Mouse (Mus musculus) hindbrain, embryonic 16.5 days (tissue): ENCODE results near the gene 4933425L06Rik. TPM values are rescaled to one million over a fixed set of nuclear protein-coding genes. Genes with fewer than 3 reads are reported as not detected.

Experiments
- ATAC-seq: fragments of 200-750 bp; cut with Nextera tagmentation; 2 replicates; pipeline ENCODE4 v1.8.0; 2017; ENCODE audit warnings: moderate TSS enrichment, moderate library complexity
- H3K27ac ChIP-seq: fragments of 300-500 bp; sonication (generic); 2 replicates; pipeline ENCODE4 v1.5.1; 2014; ENCODE audit warnings: low read depth, mild to moderate bottlenecking, control low read depth, low read length, moderate library complexity
- H3K27me3 ChIP-seq: fragments of 300-500 bp; sonication (generic); replicated peaks from 2 replicates; pipeline ENCODE4 v1.6.1; 2014; ENCODE audit warnings: low read length; ENCODE audit not compliant: control insufficient read depth, insufficient read depth
- H3K36me3 ChIP-seq: fragments of 300-500 bp; sonication (generic); 2 replicates; pipeline ENCODE4 v1.6.1; 2014; ENCODE audit warnings: mild to moderate bottlenecking, low read length, moderate library complexity, mixed read lengths; ENCODE audit not compliant: control insufficient read depth, insufficient read depth
- H3K4me1 ChIP-seq: fragments of 300-500 bp; sonication (generic); 2 replicates; pipeline ENCODE4 v1.6.1; 2014; ENCODE audit warnings: low read depth, low read length; ENCODE audit not compliant: control insufficient read depth, insufficient read depth
- H3K4me2 ChIP-seq: fragments of 300-500 bp; sonication (generic); 2 replicates; pipeline ENCODE4 v1.6.1; 2014; ENCODE audit warnings: mild to moderate bottlenecking, low read length, control low read depth, moderate library complexity
- H3K4me3 ChIP-seq: fragments of 300-500 bp; sonication (generic); 2 replicates; pipeline ENCODE4 v1.5.1; 2014; ENCODE audit warnings: mild to moderate bottlenecking, low read length, control low read depth, moderate library complexity
- H3K9ac ChIP-seq: fragments of 300-500 bp; sonication (generic); 2 replicates; pipeline ENCODE4 v1.6.1; 2014; ENCODE audit warnings: low read depth, mild to moderate bottlenecking, control low read depth, low read length, moderate library complexity
- H3K9me3 ChIP-seq: fragments of 300-500 bp; sonication (generic); 2 replicates; pipeline ENCODE4 v1.6.1; 2014; ENCODE audit warnings: mild to moderate bottlenecking, low read length, moderate library complexity; ENCODE audit not compliant: control insufficient read depth
- WGBS: fragments of 180-500 bp; shearing (Covaris S2); extraction: QIAGEN DNeasy Blood & Tissue Kit; methylation state at CpG from one replicate; pipeline ENCODE4 v1.1.7; 2014; 5-methylcytosine and 5-hydroxymethylcytosine counted together
- polyA plus RNA-seq: library from polyadenylated mRNA; unstranded; fragments of >200 nt; fragmentation: Nextera tagmentation; extraction: Ambion mirVana; gene quantifications from 2 replicates; pipeline ENCODE4 v1.2.1, GENCODE M21; 2015

Gene 4933425L06Rik
- polyA plus RNA-seq: 0.06 TPM in 1 of 2 replicates, not detected in the other

DNA sequence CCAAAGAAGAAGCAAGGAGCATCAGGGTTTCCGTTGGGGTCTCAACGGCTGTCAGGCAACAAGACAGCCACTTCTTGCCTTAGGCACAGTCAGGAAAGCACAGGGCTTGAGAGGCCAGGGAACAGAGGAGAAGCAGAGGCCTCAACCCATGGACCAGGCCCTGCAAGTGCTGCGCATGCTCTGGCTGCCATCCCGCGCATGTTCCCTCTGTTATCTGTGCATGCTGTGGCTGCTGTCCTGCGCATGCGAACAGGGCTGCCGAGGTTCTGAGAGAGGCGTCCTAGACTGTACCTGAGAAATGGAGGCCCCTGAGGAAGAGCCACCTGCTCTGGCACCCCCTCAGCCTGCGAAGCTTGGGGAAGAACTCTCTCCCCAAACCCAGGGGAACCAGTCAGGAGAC, at the start of gene 4933425L06Rik:
4933425L06Rik (plus strand) TSS at position 261 of the 400 bp plus-strand sequence.
- Histone ChIP-seq H3K9me3 (no peaks in the 10 kb centered on the region), H3K36me3 (no peaks in the 10 kb centered on the region), H3K9ac (no peak within 1 kb of the TSS), H3K4me1 (no peaks in the 10 kb centered on the region), H3K4me2 (no peak within 1 kb of the TSS), H3K4me3 (no peak within 1 kb of the TSS), H3K27me3 (no peaks in the 10 kb centered on the region), H3K27ac (no peak within 1 kb of the TSS)
- ATAC-seq: no peak
- WGBS: 93% methylated on average over 10 of the region's 10 CpGs

DNA sequence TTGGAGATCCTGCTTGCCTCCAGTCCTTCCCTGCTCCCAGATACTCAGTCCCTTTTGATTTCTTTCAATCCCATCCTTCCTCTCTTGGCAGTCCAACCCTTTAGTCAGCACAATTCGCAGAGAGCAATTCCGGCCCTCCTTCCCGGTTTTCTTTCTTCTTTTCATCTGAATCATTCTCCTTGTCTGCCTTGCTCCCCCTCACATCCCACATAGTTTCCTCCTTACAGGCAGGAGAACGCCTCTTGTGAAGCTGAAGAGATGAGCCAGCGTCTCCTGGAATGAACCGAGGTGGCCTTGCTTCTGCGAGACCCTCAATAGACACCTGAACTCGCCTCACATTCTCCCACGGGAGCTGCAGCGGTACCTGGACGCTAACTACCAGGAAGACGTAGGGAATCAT, 44.1 kb upstream of the 4933425L06Rik start:
- WGBS: 85% methylated on average over 12 of the region's 12 CpGs
- Histone ChIP-seq H3K9me3 (no peaks in the 10 kb centered on the region), H3K27ac (no peak overlapping the region), H3K4me3 (no peak overlapping the region), H3K9ac (no peak overlapping the region), H3K4me2 (no peak overlapping the region), H3K36me3 (no peaks in the 10 kb centered on the region), H3K27me3 (no peaks in the 10 kb centered on the region), H3K4me1 (no peaks in the 10 kb centered on the region)
- no peak for ATAC-seq

DNA sequence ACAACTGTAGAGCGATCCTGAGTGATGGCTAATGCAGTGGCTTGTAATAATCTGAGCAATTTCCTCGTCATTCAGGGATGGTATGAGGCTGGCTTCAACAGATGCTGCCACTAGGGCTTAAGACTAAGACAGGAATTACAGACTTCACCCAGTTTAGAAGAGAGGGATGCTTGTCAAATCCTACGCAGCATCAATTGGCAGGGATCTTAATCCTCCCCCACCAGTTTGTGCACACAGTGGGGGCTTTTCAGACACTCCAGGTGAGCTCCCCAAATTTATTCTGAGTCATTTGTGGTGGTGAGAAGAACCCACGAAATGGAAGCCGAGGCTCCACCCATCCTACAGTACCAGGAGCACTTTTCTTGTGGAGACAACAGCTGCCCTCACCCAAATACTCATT, 43.6 kb upstream of the 4933425L06Rik start:
- no peak for ATAC-seq
- no peak overlapping the region for H3K9ac ChIP-seq
- H3K27me3 ChIP-seq: no peaks in the 10 kb centered on the region
- H3K9me3 ChIP-seq: no peaks in the 10 kb centered on the region
- no peak overlapping the region for H3K27ac ChIP-seq
- 85% methylated on average over 5 of the region's 5 CpGs for WGBS
- H3K4me1 ChIP-seq: no peaks in the 10 kb centered on the region
- H3K4me3 ChIP-seq: no peak overlapping the region
- H3K36me3 ChIP-seq: no peaks in the 10 kb centered on the region
- no peak overlapping the region for H3K4me2 ChIP-seq

DNA sequence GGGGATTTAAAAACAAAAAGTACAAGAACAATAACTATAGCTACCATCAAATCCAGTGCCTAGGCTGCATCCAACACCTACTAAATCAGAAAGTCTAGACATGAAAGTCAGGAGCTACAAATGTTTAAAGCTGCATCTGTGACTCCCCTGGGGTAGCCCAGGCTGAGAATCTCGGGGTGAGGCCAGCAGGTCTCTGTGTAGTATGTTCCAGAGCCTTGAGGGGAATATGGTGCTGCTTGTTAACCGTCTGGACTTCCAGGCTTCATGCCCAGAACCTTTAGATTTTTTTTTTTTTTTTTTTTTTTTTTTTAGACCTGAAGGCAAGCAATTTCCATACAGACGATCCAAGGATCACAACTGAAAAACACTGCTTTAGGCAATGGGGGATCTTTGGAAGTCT, 38.0 kb upstream of the 4933425L06Rik start:
- no peak for ATAC-seq
- Histone ChIP-seq H3K4me3 (no peak overlapping the region), H3K9ac (no peak overlapping the region), H3K9me3 (no peaks in the 10 kb centered on the region), H3K4me2 (no peak overlapping the region), H3K27me3 (no peaks in the 10 kb centered on the region), H3K4me1 (no peaks in the 10 kb centered on the region), H3K27ac (no peak overlapping the region), H3K36me3 (no peaks in the 10 kb centered on the region)
- 50% methylated on average over 3 of the region's 3 CpGs for whole genome bisulfite sequencing

DNA sequence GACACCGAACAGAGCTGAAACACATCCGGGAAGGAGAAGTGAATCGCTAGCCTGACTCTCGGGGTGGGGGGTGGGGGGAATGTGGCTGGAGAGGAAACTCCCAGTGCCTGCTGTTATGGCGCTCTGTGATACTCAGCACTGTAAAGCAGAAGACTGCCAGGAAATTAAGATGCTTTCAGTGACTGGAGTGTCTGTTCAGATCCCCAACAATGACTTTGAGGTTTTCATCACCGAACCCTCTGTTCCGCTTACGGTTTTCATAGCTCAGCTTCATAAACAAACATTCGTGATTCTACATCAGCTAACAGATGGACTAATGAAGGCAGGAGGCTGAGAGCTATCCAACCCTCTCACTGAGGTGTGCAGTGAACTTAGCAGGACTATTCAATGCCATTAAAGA, 34.5 kb upstream of the 4933425L06Rik start:
- Histone ChIP-seq H3K9ac (no peak overlapping the region), H3K4me1 (no peaks in the 10 kb centered on the region; the same call in 1 of the 2 replicates), H3K27ac (no peak overlapping the region), H3K27me3 (no peaks in the 10 kb centered on the region), H3K4me2 (no peak overlapping the region), H3K36me3 (no peaks in the 10 kb centered on the region), H3K9me3 (no peaks in the 10 kb centered on the region), H3K4me3 (no peak overlapping the region)
- ATAC-seq: no peak
- WGBS: 68% methylated on average over 9 of the region's 9 CpGs

DNA sequence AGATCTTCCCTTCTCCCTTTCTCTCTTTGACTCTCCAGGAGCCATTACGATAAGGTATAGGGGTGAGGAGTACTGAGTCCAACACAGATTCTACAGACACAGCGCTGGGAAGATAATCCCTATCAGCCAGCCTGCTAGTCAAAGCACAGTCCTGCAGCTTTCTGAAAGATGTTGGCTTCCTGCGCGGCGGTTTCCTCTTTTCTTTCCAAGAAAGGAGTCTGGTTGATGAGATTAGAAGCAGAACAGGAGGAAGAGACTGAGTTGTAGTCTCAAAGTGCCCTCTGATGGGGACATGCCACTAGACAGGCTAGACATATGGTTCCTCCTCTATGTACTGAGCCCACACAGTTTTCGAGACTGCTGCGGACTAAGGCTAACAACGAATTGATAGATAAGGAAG, 33.3 kb upstream of the 4933425L06Rik start:
- Histone ChIP-seq H3K4me3 (no peak overlapping the region), H3K27me3 (no peaks in the 10 kb centered on the region), H3K36me3 (no peaks in the 10 kb centered on the region), H3K4me1 (peaks cover 7% of the 10 kb centered on the region), H3K4me2 (no peak overlapping the region), H3K27ac (no peak overlapping the region), H3K9ac (no peak overlapping the region), H3K9me3 (no peaks in the 10 kb centered on the region)
- no peak for ATAC-seq
- WGBS: 83% methylated on average over 8 of the region's 8 CpGs

DNA sequence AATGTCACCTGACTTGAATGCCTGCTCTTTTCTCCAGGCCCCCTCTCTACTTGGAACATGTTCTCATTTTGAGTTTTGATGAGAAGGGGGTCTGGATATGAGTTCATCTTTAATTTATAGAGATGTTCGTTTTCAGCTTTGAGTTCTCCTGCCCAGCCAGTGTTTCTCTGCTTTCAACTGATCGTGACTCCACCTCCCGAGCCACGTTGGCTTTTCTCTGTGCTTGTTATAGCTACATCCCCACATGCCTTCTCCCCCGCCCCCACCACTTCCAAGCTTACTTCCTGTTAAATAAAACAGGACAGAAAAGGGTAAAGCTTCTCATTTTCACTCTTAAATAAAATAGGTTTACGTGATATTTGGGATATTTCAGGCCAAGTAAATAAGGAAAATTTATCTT, 30.5 kb upstream of the 4933425L06Rik start:
- H3K27ac ChIP-seq: no peak overlapping the region
- H3K4me3 ChIP-seq: no peak overlapping the region
- 51% methylated on average over 6 of the region's 6 CpGs for WGBS
- H3K4me2 ChIP-seq: peak overlapping the region; percentile 38
- peaks cover 12% of the 10 kb centered on the region for H3K4me1 ChIP-seq
- no peaks in the 10 kb centered on the region for H3K27me3 ChIP-seq
- no peak for ATAC-seq
- H3K36me3 ChIP-seq: no peaks in the 10 kb centered on the region
- no peaks in the 10 kb centered on the region for H3K9me3 ChIP-seq
- no peak overlapping the region for H3K9ac ChIP-seq

DNA sequence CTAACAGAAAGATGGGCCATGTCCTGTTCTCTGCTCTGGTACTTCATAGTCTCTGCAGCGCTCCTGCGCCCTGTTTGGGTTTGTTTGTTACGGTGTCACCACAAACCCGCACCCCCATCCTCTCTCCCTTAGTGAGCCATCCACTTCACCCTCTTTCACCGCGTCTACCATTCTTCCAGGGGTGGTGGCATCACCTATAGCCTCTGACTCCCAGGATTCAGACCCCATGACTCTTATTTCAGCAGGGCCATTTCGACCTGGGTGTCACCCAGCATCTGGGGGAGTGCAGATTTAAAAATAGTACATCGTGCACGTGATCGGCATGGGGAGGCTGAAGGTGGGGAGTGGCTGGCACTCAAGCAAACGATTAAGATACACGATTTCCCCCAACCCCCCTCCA, 28.3 kb upstream of the 4933425L06Rik start:
- Histone ChIP-seq H3K4me3 (peak overlapping the region; percentile 81), H3K4me1 (peaks cover 12% of the 10 kb centered on the region), H3K36me3 (no peaks in the 10 kb centered on the region), H3K27ac (peak overlapping the region; percentile 94), H3K9me3 (no peaks in the 10 kb centered on the region), H3K9ac (peak overlapping the region; percentile 88), H3K27me3 (no peaks in the 10 kb centered on the region), H3K4me2 (peak overlapping the region; percentile 80)
- ATAC-seq: peak; percentile 25
- 1% methylated on average over 12 of the region's 12 CpGs for WGBS

DNA sequence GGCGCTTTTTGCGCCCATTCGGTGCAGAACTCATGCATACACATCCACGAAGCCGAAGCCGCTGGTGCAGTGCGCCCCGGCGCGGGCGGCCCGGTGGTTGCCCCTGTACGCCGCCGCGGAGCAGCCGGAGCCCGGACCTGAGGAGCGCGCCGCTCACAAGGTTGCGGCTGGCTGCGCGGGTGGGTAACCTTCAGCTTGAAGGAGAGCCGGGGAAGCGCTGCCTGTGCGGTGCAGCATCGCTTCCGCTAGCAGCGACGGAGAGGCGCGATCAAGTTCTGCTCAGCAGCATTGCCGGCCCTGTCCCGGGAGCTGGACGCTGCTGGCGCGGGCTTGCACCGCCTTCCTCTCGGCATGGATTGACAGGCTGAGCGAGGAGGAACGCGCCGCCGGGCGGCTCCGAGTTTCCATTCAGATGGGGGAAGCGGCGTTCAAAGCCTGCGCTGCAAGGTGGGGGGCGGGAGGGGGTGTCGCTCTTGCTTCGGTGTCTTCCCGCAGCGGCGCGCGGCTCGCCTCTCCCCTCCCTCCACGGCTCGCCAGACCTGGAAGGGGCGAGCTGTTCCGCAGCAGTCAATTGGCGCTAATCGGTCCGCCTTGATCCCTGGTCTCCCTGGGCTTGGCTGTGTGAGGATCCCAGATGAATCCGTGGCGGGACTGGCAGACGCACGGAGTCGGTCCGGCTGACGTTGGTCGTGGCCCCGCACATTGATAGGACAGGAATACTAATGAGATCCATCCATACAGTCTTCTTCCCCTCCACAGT, 27.6 kb upstream of the 4933425L06Rik start, which contains the start of gene Rgs7bp:
Rgs7bp (minus strand) TSS at position 750 of the 760 bp plus-strand sequence.
- Histone ChIP-seq H3K4me2 (peak within 1 kb of the TSS; percentile 80), H3K27me3 (no peaks in the 10 kb centered on the region), H3K9me3 (no peaks in the 10 kb centered on the region), H3K9ac (peak within 1 kb of the TSS; percentile 88), H3K27ac (peak within 1 kb of the TSS; percentile 94), H3K4me3 (peak within 1 kb of the TSS; percentile 81), H3K4me1 (peaks cover 12% of the 10 kb centered on the region), H3K36me3 (no peaks in the 10 kb centered on the region)
- ATAC-seq: peak; percentile 92
- under 1% methylated on average over 53 of the region's 75 CpGs for WGBS
